Mouse (Mus musculus) liver, postnatal 0 days (tissue): ENCODE results near the gene Cox4i1.

Source experiments
- CTCF ChIP-seq: sonication (generic); IDR thresholded peaks from 2 replicates; pipeline ENCODE4 v1.5.1; 2016; ENCODE audit warnings: antibody characterized with exemption, low read depth
- EP300 ChIP-seq: IDR thresholded peaks from 2 replicates; pipeline ENCODE4 v1.6.1; 2016; ENCODE audit warnings: antibody characterized with exemption, low read depth, mild to moderate bottlenecking

DNA sequence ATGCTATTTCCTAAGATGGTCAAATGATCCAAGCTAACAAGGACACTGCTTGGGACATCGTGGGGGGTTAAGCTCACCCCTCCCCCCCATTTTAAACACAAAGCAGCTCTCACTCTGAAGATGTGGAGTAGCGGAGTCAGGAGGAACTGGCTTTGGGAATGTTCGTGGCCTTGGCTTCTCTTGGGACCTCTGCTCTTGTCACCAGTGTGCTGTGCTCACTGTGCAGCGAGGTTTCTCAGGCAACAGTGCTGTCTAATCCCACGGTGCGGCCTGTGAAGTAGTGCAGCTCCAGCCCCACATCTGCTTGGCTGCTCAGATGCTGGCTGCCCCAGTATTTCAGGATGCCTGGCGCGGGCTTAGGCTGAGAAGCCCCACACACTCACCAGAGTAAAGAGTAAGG, 10.6 kb upstream of the Cox4i1 start:
- TF ChIP-seq CTCF (no peak), EP300 (no peak)
